Mouse (Mus musculus) embryo, embryonic 11.5 days (tissue): ENCODE results near the gene Rpl23a.
"Not testable (repeated sequence)": the region's sequence is repeated elsewhere in the genome, so short reads cannot be mapped to it uniquely, and the experiment has no call there.

Experiments used
- DNase-seq: peaks from one replicate; pipeline ENCODE4 v3.0.0-alpha.2; 2012; ENCODE audit warnings: low read depth, low spot score

Gene Rpl23a

DNA sequence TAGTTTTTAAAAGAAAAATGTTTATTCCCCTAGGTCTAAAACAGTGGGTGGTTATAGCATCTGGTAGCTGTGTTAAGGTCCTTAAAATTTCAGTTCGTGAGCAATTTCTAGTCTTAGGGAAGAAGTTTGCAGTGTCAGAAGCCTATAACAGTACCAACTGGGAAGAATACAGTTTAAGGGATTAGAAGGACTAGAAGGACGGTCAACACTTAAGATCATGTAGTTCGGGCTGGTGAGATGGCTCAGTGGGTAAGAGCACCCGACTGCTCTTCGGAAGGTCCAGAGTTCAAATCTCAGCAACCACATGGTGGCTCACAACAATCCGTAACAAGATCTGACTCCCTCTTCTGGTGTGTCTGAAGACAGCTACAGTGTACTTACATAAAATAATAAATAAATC, 1.3 kb upstream of the Rpl23a start:
- not testable (repeated sequence) for DNase-seq

DNA sequence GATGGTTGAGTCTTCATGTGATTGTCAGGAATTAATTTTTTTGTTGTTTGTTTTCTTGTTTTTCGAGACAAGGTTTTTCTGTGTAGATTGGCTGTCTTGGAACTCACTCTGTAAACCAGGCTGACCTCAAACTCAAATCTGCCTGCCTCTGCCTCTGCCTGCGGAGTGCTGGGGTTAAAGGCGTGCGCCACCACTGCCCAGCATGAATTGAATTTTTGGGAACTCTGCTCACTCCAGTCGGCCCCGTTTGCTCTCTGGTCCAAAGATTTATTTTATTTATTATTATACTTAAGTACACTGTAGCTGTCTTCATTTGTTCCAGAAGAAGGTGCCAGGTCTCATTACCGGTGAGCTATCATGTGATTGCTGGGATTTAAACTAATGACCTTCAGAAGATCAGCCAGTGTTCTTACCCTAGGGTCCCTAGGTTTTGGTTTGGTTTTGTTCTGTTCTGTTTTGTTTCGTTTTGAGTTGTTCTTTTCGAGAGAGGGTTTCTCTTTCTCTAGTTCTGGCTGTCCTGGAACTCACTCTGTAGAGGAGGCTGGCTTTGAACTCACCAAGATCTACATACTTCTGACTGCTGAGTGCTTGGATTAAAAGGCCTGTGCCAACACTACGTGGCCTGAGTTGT, 615 bp upstream of the Rpl23a start:
- DNase-seq = no peak

DNA sequence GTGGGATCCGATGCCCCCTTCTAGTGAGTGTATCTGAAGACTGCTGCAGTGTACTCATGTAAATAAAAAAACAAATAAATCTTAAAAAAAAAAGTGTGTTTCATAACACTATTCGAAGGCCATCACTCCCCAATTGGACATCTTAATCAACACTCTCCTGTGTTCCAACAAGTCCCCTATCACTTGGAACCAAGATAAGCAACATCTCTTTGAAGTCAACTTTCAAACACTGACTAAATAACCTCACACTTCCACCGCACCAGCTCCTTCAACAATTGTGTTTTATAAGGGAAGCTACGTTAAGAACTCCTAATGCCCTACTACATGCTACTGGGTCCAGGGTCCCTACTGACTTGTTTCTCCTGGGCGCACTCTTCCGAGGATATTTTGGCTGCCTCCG, 934 bp downstream of the Rpl23a start:
- DNase-seq = no peak

DNA sequence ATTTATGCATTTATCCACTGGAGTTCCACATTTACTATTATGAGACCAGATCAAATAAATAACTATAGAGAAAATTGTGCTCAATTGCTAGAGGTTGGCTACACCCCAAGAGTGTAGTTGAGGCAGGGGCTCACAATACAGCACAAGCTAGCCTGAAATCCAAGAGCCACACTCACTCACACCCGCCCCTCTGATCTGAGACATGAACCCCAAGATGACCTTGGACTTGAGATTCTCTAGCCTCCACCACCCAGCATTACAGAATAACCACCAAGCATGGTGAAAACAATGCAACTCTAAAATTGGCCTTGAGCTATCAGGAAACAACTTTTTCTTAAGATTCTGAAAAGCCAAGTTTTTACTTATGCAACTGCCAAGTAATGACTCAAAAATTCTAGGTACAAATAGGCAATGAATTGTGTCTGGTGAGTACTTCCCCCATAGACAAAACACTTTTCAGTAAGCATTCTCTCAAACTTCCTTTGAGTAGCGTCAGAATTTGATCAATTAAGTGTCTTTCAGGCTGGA, 1.5 kb downstream of the Rpl23a start:
- DNase-seq = no peak

GRCm38 (mm10) chr11:78180081-78180761, 3.2 kb downstream of the Rpl23a start:
- DNase-seq = no peak

- DNase-seq = no peak
Observed at GRCm38 (mm10) chr11:78179438-78179999, 3.9 kb downstream of the Rpl23a start.

- no peak for DNase-seq
Observed at GRCm38 (mm10) chr11:78178859-78179437, 4.4 kb downstream of the Rpl23a start.

- peak; percentile 93 for DNase-seq
Observed at GRCm38 (mm10) chr11:78177903-78178858, 5.2 kb downstream of the Rpl23a start.

DNA sequence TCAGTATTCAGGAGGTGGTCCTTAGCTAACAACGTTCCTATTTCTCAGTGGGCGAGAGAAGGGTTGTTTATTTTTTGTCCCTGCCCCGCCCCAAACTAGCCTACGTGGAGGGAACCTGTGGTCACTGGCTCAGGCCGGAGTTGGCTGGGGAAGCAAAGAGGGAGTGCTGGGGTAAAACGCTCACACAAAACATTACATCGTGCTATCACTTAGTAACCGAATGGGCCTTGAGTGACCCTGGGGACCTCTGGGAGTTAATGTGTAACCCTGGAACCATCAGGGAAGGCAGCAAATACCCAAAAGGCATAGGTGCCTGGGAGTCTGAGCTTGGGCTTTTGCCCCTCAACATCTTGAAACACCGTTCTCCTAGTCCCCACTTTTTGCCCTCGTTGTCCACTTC, 5.9 kb downstream of the Rpl23a start:
- no peak for DNase-seq

DNA sequence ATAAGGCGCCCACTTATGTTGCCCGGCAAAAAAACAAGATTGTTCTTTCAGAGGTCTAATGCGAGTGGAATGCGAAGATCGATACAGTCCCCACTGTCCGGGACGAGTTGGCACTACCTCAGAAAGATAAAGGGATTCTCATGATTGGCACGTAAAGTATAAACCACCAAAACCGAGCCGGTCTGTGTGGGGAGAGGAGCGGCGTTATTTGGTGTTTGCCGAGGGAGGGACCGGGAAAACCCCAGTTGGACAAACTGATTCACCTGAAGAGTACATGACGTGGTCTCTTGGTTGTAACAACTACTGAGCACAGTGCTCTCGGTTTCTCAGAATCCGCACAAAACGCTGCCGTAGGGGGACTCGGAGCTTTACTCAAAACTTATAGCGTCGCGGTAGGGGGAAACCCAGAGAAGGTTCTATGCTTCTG, 6.5 kb downstream of the Rpl23a start:
- DNase-seq = no peak

GRCm38 (mm10) chr11:78176402-78176862, 7.0 kb downstream of the Rpl23a start, which contains the start of the genes Nek8 and Tlcd1:
TSS of gene Nek8 (minus strand) at chr11:78176675.
TSS of gene Tlcd1 (plus strand) at chr11:78176711.
- no peak for DNase-seq

- no peak for DNase-seq
Observed at GRCm38 (mm10) chr11:78175771-78176401, 7.5 kb downstream of the Rpl23a start.

GRCm38 (mm10) chr11:78174506-78174905, 8.9 kb downstream of the Rpl23a start:
- DNase-seq = no peak

- DNase-seq = no peak
Observed at GRCm38 (mm10) chr11:78172748-78173383, 10.5 kb downstream of the Rpl23a start.

DNA sequence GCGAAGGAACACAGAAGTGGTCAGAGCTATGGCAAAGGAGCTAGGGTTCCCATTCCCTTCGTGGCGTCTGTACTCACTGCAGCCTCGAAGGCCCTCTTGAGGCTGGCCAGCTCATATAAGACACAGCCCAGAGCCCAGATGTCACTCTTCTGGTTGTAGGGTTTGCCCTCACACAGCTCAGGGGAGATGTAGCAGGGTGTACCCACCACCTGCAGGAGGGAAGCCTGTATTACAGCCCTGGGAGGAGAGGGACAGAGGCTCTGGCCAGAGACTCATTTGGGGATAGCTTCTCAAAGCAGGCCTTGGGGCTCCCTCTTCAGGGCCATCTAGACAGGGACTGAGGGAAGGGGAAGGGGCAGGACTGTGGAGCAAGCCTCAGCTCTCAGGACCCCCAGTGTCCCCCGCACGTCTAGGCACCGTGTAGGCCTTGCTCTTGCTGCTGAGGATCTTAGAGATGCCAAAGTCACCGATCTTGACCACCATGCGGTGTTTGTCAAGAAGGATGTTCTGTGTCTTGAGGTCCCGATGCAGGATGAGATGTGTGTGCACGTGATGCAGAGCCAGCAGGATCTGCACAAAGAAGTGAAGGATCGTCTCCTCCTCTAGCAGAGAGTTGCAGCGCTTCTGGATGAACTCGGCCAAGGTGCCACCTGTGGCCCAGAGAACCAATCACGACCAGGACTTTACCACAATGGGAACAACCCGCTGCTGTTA, 11.2 kb downstream of the Rpl23a start:
- DNase-seq = no peak

DNA sequence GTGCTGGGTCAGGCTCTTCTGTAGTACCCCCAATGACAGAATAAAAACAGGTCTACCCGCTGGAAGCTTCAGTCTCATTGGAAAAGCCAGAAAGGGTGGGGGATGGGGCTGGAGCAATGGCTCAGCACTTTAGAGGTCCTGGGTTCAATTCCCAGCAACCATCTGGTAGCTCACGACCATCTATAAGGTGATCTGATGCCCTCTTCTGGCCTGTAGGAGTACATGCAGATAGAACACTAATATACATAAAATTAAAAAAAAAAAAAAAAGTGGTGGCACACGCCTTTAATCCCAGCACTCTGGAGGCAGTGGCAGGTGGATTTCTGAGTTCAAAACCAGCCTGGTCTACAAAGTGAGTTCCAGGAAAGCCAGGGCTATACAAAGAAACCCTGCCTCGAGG, 12.1 kb downstream of the Rpl23a start:
- DNase-seq = no peak

GRCm38 (mm10) chr11:78170306-78170705, 13.1 kb downstream of the Rpl23a start:
- DNase-seq = no peak

DNA sequence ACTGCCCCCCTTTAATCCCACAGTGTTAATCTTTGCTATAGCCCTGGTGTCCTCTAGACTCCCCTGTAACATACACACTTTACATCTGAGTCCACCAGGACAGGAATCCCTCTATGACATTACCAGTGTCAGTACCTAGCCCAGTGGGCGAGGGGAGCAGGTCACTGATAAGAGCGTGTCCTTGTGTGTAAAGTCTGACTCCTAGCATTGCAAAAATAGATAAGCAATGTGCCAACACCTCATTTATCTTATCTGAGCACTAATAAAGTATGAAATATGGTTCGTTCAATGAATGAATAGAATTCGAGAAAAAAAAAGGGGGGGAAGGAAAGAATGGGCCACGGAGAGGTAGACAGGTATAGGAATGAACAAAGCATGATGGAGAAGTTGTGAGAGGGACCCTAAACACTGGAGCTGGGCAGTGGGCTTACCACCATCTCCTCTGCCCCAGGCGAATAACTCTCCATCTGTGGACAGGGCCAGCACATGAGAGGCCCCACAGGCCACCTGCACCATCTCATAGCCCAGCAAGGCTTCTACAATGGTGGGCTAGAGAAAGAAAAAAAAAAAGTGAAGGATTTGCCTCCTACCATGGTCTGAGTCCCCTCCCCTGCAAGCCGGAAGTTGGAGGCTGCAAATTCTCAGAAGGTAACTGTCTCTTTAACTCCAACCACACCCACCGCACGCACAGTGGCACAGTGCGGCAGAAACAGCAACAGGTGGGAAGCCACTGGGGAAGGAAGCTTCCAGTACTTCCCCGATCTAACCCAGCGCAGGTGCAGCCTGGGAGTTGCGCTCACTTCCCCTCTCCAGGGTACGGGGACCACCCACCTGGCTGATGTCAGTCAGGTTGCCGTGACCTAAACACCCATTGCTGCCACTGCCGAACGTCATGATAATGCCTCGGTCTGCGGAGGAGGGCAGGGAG, 14.6 kb downstream of the Rpl23a start:
- no peak for DNase-seq
